Mouse (Mus musculus): ENCODE results near the gene Ciapin1.
A peak's percentile ranks its signal among the peaks of the same experiment; 100 is the strongest.

The Ciapin1 gene

GRCm38 (mm10) chr8:94807506-94807905 lies 30.7 kb downstream of the Ciapin1 start:
- peak; percentile 55 for DNase-seq (ENCODE audit: low spot score)

- no peak for DNase-seq (ENCODE audit: low spot score)
Measured at GRCm38 (mm10) chr8:94805811-94806210, 32.3 kb downstream of the Ciapin1 start.

GRCm38 (mm10) chr8:94804546-94805340 lies 33.4 kb downstream of the Ciapin1 start:
- no peak for DNase-seq (ENCODE audit: low spot score)

GRCm38 (mm10) chr8:94803551-94803950 lies 34.6 kb downstream of the Ciapin1 start:
- DNase-seq (ENCODE audit: low spot score): no peak

- no peak for DNase-seq (ENCODE audit: low spot score)
Measured at GRCm38 (mm10) chr8:94802375-94802774, 35.8 kb downstream of the Ciapin1 start.

GRCm38 (mm10) chr8:94801293-94802095 lies 36.7 kb downstream of the Ciapin1 start:
- DNase-seq (ENCODE audit: low spot score): no peak

GRCm38 (mm10) chr8:94800278-94800968 lies 37.7 kb downstream of the Ciapin1 start:
- DNase-seq (ENCODE audit: low spot score): no peak

- DNase-seq (ENCODE audit: low spot score): no peak
Measured at GRCm38 (mm10) chr8:94794782-94795181, 43.4 kb downstream of the Ciapin1 start.

GRCm38 (mm10) chr8:94794368-94794767 lies 43.8 kb downstream of the Ciapin1 start:
- no peak for DNase-seq (ENCODE audit: low spot score)

- DNase-seq (ENCODE audit: low spot score): no peak
Measured at GRCm38 (mm10) chr8:94789256-94789955, 48.8 kb downstream of the Ciapin1 start.

- peak; percentile 61 for DNase-seq (ENCODE audit: low spot score)
Measured at GRCm38 (mm10) chr8:94787524-94788501, 50.3 kb downstream of the Ciapin1 start.

- DNase-seq (ENCODE audit: low spot score): no peak
Measured at GRCm38 (mm10) chr8:94785995-94786595, 52.1 kb downstream of the Ciapin1 start.

- DNase-seq (ENCODE audit: low spot score): peak; percentile 66
Measured at GRCm38 (mm10) chr8:94785247-94785985, 52.7 kb downstream of the Ciapin1 start.

GRCm38 (mm10) chr8:94783890-94784289 lies 54.3 kb downstream of the Ciapin1 start:
- no peak for DNase-seq (ENCODE audit: low spot score)

GRCm38 (mm10) chr8:94781838-94782235 lies 56.3 kb downstream of the Ciapin1 start:
- DNase-seq (ENCODE audit: low spot score): no peak

- no peak for DNase-seq (ENCODE audit: low spot score)
Measured at GRCm38 (mm10) chr8:94781155-94781837, 56.9 kb downstream of the Ciapin1 start.

- no peak for DNase-seq (ENCODE audit: low spot score)
Measured at GRCm38 (mm10) chr8:94780491-94781154, 57.5 kb downstream of the Ciapin1 start.

- no peak for DNase-seq (ENCODE audit: low spot score)
Measured at GRCm38 (mm10) chr8:94779534-94780294, 58.4 kb downstream of the Ciapin1 start.

All from MN1 (cell line).